Mouse (Mus musculus) embryonic fibroblast, embryonic 13.5 days (primary cell): ENCODE results near the gene Kif1b.

Experiments
- CTCF ChIP-seq: IDR thresholded peaks from 2 replicates; pipeline ENCODE4 v1.5.1; 2011; ENCODE audit warnings: mild to moderate bottlenecking, control low read depth, low read length, moderate library complexity, borderline replicate concordance; ENCODE audit not compliant: insufficient read depth
- POLR2A ChIP-seq: IDR thresholded peaks from 2 replicates; pipeline ENCODE4 v1.6.1; 2011; ENCODE audit warnings: low read depth, mild to moderate bottlenecking, control low read depth, low read length, moderate library complexity

DNA sequence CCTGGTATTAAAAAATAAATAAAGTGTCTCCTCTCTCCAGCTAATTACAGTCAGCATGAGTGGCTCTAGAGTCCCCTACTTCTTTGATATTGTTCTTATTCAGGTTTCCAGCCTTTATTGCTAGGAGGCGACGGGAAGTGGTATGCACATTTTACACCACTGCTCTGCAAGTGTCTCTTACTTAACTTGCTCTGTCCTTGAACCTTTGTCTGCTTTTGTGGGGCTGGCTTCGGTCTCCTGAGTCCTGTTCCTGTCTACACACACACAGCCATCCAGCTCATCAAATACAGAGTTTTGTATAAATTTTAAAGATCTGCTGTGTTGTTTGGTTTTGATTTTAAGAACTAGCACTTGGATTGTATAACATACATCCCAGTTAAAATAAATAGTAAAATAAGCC is 5.4 kb downstream of the Kif1b start:
- no peak for TF ChIP-seq CTCF
- no peak for TF ChIP-seq POLR2A
